Mouse (Mus musculus): Measurements from ENCODE around the gene Slc16a1.

Slc16a1 gene

GRCm38 (mm10) chr3:104638403-104638779, at the start of gene Slc16a1:
Gene Slc16a1, plus strand, starts transcription at chr3:104638668.
- DNase-seq (ENCODE audit: low spot score), result peak; percentile 93

GRCm38 (mm10) chr3:104596451-104597134, 41.9 kb upstream of the Slc16a1 start:
- no peak for DNase-seq (ENCODE audit: low spot score)

- DNase-seq (ENCODE audit: low spot score), result peak; percentile 76
These were observed 41.2 kb upstream of the Slc16a1 start for GRCm38 (mm10) chr3:104597135-104597764.

- DNase-seq (ENCODE audit: low spot score), result peak; percentile 56
These were observed 38.9 kb upstream of the Slc16a1 start for GRCm38 (mm10) chr3:104599296-104600150.

- DNase-seq (ENCODE audit: low spot score), result no peak
These were observed 37.8 kb upstream of the Slc16a1 start for GRCm38 (mm10) chr3:104600691-104601090.

GRCm38 (mm10) chr3:104601680-104602079, 36.8 kb upstream of the Slc16a1 start:
- DNase-seq (ENCODE audit: low spot score), result no peak

- DNase-seq (ENCODE audit: low spot score), result no peak
These were observed 28.6 kb upstream of the Slc16a1 start for GRCm38 (mm10) chr3:104609690-104610380.

- no peak for DNase-seq (ENCODE audit: low spot score)
These were observed 27.8 kb upstream of the Slc16a1 start for GRCm38 (mm10) chr3:104610453-104611230.

- DNase-seq (ENCODE audit: low spot score), result no peak
These were observed 26.5 kb upstream of the Slc16a1 start for GRCm38 (mm10) chr3:104611951-104612350.

- DNase-seq (ENCODE audit: low spot score), result no peak
These were observed 25.4 kb upstream of the Slc16a1 start for GRCm38 (mm10) chr3:104613102-104613501.

GRCm38 (mm10) chr3:104614081-104614480, 24.4 kb upstream of the Slc16a1 start:
- DNase-seq (ENCODE audit: low spot score), result no peak

GRCm38 (mm10) chr3:104615216-104615615, 23.3 kb upstream of the Slc16a1 start:
- no peak for DNase-seq (ENCODE audit: low spot score)

- no peak for DNase-seq (ENCODE audit: low spot score)
These were observed 22.3 kb upstream of the Slc16a1 start for GRCm38 (mm10) chr3:104616155-104616554.

GRCm38 (mm10) chr3:104621841-104622240, 16.6 kb upstream of the Slc16a1 start:
- no peak for DNase-seq (ENCODE audit: low spot score)

GRCm38 (mm10) chr3:104629810-104630209, 8.7 kb upstream of the Slc16a1 start:
- no peak for DNase-seq (ENCODE audit: low spot score)

- DNase-seq (ENCODE audit: low spot score), result no peak
These were observed 7.5 kb upstream of the Slc16a1 start for GRCm38 (mm10) chr3:104630941-104631340.

GRCm38 (mm10) chr3:104632560-104633162, 5.8 kb upstream of the Slc16a1 start:
- DNase-seq (ENCODE audit: low spot score), result no peak

- no peak for DNase-seq (ENCODE audit: low spot score)
These were observed 2.0 kb upstream of the Slc16a1 start for GRCm38 (mm10) chr3:104636491-104636890.

- no peak for DNase-seq (ENCODE audit: low spot score)
These were observed 753 bp upstream of the Slc16a1 start for GRCm38 (mm10) chr3:104637427-104638402.

All from ovary, postnatal 36 days (tissue).